Mouse (Mus musculus): ENCODE measurements around the gene 4930572O03Rik.

4930572O03Rik gene

DNA sequence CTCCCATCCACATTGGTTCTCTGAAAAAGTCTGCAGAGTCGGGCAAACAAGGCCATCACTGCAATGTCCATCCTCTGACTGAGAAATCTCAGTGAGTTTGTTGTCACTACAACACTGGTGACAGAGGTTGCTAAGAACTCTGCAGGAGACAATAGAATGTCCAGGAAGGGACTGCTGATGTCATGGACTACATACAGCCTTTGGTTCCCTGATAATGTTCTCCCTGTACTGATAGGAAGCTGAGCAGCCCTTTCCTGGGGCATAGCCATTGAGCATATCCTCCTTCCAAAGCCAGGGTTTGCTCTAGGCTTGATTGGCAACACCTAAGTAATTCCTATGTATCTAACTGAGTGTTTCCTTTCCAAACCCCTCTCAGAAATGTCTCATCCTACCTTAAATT is at the start of gene 4930572O03Rik:
4930572O03Rik (minus strand) TSS at position 101 of the 400 bp plus-strand sequence.
- 66% methylated on average over 1 of the region's 1 CpGs for WGBS

DNA sequence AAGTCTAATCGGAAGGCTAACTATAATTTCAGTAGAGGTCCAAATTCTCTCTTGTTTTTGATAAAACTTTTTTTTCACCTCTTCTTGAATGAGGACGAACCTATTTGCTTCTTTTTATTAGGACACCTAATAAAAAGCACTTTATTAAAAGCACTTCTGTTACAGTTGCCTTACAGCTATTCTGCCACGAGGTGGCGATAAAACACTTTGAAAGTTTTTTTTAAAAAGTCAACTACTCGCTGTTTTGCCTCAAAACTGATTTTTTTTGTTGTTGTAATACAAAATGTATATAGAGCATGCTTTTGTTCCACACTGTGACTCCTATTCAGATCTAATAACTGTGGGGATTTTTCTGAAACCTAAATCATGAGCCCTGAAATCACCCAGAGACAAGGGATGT is 46.0 kb upstream of the 4930572O03Rik start:
- 28% methylated on average over 5 of the region's 5 CpGs for WGBS

DNA sequence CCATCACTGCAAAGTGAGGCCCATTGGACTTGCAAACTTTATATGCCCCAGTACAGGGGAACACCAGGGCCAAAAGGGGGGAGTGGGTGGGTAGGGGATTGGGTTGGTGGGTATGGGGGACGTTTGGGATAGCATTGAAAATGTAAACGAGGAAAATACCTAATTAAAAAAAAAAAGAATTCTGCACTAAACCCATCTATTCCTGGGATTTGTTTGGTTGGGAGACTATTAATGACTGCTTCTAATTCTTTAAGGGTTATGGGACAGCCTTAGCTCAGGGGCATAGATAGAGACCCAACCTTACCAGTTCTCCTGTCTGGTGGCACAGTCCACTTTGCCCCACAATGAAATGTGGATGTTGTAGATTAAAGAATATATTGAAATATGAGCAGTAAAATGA is 40.9 kb upstream of the 4930572O03Rik start:
- WGBS = 36% methylated on average over 2 of the region's 2 CpGs

DNA sequence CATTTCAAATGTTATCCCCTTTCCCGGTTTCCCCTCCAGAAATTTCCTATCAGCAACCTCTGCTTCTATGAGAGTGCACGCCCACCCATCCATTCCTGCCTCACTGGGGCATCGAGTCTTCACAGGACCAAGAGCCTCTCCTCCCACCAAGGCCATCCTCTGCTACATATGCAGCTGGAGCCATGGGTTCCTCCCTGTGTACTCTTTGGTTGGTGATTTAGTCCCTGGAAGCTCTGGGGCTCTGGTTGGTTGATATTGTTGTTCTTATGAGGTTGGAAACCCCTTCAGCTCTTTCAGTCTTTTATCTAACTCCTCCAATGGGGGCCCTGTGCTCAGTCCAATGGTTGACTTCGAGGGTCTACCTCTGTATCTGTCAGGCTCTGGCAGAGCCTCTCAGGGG is 35.0 kb upstream of the 4930572O03Rik start:
- WGBS = 74% methylated on average over 4 of the region's 4 CpGs

DNA sequence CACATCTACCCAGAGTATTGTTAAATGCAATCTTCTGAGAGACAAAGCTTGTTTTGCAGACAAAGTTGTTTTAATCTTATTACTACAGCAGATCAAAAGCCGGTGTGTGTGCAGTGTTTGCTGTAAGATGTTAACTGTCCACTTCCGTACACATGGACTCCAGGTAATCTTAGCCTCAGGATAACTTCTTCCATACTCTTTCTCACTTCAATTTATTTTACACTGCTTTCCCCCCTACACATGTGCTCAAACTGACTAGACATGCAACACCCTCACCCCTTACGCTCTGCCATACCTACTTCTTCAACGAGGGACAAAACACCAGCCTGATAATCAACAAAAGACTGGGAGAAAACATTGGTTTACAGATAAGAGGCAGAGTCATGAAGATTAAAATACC is 34.0 kb upstream of the 4930572O03Rik start:
- WGBS = 82% methylated on average over 4 of the region's 4 CpGs

DNA sequence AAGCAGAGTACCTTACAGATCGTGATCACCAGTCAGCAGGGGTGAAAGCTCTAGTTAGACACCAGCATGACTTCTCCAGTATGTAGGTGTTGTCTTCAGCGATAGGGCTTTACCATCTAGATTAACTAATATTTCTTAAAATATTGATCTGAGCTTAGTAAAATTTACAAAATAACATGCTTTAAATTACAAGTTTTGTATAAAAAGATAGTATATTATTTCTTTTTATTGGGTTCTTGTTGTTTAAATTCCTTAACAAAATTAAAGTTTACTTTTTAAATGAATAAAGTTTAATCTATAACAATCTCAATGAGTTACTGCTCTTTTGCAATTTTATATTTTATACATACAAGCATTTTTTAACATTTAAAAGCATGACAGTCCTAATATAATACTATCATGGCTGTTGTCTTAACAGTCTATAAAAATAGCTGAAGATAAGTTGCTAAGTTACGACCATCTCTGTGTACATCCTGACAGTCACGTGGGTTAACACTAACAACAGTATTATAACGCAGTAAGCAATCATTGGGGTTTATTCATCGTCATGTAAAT is 32.9 kb upstream of the 4930572O03Rik start:
- 69% methylated on average over 6 of the region's 6 CpGs for WGBS

DNA sequence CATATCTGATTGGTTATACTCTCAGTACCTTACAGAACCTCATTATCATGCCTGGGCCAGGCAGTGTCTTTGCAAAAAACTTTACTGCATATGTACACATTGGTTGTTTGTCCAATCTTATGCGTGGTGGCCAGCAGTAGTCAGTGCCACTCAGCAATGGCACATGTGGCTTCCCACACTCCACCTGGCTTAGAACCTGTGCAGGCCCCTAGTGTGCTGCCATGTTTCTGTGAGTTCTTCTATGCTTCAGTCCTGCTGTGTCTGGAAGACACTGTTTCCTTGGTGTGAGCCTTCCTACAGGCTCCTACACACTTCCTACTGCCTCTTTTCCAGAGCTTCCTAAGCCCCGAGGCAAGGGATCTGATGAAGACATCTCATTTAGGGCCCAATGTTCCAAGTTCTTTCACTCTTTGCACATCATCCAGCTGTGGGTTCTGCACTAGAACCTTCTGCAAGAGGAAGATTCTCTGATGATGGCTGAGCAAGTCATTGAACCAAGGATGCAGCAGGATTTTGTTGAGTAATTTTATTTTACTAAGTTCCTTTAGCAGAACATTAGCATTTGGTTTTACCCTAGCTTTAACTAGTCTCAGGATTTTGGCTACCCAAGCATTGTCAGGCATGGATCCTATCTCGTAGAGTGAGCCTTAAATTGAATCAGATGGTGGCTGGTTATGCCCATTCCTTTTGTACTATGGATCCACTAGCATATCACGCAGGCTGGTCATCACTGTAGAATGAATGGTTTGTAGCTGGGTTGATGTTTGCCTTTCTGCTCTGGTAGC is 32.2 kb upstream of the 4930572O03Rik start:
- WGBS = 65% methylated on average over 4 of the region's 4 CpGs

DNA sequence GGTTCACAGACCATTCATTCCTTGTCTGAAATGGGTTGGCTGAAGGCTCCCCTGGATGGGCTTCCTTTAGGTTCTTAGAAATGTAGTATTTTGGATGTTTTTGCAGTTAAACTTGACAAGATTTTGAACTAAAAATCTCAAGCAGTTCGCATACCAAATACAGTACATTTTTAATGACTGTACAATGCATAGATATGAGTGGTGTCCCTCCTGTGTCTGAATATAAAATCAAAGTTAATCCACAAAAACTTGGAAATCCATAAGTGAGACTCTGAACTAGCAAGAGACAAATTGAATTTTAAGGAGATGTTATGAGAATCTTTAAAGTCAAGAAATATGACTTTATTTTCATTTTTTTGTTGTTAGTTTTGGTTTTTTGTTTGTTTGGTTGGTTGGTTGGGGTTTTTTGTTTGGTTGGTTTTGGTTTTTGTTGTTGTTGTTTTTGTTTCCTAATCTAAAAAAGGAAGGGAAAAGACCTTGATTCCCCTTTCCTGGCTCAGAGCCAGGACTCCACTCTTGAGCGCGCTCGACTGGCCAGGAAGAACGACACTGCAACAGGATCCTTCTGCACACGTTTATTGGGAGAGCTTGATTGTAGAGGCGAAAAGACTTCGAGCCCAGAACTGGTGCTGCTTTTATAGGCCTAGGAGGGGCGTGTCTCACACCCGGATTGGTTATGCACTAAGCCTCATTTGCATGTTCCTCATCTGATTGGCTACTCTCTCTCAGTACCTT is 24.6 kb upstream of the 4930572O03Rik start:
- 77% methylated on average over 8 of the region's 10 CpGs for WGBS

DNA sequence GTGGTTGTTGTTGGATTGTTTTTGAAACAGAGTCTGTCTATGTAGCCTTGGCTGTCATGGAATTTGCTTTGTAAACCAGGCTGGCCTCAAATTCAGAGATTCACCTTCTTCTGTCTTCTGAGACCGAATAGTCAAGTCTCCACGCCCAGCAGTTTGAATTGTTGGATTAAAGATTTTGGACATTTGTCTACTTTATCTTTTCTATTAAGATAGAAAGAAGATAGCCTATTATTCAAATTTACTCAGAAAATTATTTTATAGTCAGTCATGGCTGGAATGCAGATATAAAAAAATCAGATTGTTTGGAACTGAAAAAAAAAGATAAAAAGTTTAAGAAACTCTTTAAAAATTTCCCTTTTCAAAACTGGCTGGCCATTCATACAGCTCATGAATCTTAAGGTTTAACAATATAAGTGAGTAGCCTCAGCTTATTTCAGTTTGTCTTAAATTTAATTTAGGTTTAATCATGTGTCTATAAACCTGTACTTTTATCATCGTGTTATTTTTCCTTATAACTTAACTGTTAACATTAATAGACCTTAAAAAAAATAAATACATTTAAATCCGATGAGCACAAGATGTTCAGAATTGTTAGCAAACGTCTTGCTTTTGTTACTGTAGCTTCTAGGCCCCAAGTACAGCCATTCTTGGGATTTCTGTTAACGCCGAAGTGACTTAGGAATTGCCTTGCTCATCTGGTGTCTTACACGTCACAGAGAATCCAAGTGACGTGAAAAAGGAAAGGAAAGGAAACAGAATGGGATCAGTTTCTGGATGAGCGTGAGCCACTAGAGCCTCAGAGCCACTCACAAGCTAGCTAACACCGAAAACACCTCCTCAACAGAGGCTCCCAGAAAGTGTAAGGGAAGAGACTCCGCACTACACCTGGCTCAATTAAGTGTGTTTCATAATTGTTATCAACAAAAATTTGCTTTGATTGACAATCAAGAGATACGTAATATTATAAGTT is 23.4 kb upstream of the 4930572O03Rik start:
- 65% methylated on average over 13 of the region's 13 CpGs for WGBS

DNA sequence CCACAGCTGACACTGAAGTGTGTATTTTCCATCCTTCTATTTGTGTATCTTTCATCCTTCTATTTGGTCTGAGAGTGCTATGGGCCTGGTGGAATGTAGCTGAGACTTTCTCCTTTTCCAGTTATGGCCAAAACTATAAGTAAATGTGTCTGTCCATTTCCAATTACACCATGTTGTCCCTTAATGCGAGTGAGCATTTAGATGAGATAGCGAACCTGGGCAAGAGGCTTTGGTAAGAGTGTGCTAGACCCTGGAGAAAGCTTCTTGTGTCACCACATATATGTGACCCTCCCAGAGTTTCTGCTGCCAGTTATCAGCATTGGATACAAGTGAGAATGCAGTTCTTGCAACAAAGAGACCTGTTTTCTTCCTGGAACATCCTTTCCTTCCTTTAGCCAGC is 22.0 kb upstream of the 4930572O03Rik start:
- WGBS = 70% methylated on average over 2 of the region's 2 CpGs

DNA sequence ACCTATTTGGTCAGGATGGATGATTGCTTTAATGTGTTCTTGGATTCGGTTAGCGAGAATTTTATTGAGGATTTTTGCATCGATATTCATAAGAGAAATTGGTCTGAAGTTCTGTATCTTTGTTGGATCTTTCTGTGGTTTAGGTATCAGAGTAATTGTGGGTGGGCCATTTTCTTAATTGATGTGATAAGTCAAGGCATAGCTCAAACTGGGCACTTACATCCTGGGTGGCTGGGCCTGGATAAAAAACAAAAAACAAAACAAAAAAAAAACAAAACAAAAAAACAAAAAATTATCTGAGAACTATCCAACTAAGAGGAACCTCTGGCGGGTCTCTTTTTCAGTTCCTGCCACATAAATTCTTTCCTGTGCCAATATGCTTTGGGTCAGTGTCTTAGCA is 20.9 kb upstream of the 4930572O03Rik start:
- whole genome bisulfite sequencing = 87% methylated on average over 4 of the region's 4 CpGs

DNA sequence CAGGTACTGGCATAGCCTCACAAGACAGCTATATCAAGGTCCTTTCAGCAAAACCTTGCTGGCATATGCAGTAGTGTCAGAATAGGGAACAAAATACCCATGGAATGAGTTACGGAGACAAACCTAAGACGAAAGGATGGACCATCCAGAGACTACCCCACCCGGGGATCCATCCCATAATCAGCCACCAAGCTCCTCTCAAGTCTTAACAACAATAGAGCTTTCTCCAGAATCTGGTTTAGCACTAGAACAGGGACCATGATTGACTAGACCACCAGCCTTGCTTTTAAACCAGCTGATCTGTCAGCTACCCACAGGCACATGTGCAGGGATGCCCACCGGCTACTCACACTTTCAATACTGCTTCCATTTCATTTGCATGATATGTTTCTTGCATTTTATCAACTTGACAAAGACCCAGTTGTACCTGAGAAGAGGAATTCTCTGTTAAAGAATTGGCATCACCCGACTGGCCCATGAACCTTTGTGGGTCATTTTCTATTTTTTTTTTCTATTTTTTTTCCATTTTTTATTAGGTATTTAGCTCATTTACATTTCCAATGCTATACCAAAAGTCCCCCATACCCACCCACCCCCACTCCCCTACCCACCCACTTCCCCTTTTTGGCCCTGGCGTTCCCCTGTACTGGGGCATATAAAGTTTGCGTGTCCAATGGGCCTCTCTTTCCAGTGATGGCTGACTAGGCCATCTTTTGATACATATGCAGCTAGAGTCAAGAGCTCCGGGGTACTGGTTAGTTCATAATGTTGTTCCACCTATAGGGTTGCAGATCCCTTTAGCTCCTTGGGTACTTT is 17.8 kb upstream of the 4930572O03Rik start:
- WGBS = 90% methylated on average over 5 of the region's 8 CpGs

DNA sequence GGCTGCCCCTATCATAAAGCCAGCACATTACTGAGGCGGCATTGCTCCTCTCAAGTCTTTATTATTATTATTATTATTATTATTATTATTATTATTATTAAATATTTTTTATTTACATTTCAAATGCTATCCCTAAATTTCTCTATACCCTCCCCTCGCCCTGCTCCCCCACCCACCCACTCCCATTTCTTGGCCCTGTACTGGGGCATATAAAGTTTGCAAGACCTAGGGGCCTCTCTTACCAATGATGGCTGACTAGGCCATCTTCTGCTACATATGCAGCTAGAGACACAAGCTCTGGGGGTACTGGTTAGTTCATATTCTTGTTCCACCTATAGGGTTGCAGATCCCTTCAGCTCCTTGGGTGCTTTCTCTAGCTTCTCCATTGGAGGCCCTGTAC is 17.1 kb upstream of the 4930572O03Rik start:
- 79% methylated on average over 2 of the region's 2 CpGs for WGBS

DNA sequence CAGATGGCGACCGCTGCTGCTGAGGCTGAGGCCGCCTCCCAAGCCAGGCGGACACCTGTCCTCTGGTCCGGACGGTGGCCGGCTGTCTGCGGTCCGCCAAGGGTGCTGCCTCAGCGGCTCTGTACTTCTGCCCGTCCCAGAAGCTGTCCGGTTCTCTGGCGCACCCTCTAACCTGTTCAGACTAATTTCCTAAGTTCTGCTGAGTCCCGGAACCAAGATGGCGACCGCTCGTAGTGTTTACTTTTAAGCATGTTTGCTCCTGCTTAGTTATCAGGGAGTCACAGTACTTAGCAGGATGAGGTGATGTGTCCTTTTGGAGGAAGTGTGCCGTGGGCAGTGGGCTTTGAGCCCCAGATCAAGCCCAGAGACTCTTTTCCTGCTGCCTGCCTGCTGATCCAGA is 13.9 kb upstream of the 4930572O03Rik start:
- 89% methylated on average over 14 of the region's 18 CpGs for WGBS

DNA sequence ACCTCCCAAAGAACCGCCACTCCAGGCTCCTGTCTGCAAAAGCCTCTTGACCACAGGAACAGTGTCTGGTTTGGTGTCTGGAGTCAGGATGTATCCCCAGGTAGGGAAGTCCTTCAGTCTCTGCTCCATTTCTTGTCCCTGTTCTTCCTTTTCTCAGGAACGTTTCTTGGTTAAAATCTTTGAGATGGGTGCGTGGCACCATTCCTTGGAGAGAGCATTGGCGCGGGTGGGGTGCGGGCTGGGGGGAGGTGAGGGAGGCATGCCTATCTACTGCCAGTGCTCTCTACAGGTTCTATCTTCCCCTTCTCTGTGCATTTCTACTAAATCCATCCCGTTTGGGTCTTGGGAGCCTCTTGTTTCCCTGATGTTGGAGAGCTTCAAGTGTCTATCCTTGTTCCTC is 7.0 kb upstream of the 4930572O03Rik start:
- 75% methylated on average over 7 of the region's 7 CpGs for WGBS

DNA sequence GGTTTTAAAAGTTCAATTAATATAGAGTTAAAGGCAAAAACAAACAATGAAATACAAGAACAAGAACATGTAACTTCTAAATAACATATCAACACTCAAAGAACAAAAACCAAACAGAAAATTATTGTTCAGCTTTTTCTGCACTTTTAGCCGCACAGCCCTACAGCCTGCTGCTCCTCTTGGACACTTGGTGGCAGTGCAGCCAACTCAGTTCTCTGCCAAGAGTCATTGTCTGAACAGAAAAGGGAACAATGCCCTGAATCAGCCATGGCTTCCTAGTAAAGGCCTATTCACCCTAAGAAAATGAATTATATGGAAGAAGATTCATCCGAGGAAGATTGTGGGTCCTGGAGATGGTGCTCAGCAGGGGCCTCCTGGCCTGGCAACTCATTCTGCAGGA is 4.5 kb downstream of the 4930572O03Rik start:
- 64% methylated on average over 2 of the region's 2 CpGs for WGBS

DNA sequence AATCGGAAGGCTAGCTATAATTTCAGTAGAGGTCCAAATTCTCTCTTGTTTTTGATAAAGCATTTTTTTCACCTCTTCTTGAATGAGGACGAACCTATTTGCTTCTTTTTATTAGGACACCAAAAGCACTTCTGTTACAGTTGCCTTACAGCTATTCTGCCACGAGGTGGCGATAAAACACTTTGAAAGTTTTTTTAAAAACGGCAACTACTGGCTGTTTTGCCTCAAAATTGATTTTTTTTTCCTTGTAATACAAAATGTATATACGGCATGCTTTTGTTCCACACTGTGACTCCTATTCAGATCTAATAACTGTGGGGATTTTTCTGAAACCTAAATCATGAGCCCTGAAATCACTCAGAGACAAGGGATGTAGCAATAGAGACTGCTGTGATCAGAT is 11.2 kb downstream of the 4930572O03Rik start:
- 28% methylated on average over 6 of the region's 6 CpGs for WGBS

DNA sequence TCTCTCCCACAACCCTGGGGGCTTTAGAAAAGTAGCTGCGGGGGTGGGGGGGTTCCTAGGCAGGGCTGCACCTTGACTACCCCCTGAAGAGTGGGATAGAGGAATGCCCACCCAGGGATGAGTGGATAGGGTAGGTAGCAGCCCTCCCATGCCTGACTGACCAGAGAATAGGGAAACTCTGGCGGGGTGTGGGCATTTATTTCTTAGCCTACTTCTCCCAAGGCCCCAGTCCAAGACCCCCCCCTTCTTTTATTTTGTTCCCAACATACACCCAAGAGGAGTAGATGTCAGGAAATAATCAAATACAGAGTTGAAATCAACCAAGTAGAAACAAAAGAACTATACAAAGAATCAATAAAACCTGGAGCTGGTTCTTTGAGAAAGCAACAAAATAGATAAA is 19.2 kb downstream of the 4930572O03Rik start:
- 62% methylated on average over 2 of the region's 2 CpGs for WGBS

DNA sequence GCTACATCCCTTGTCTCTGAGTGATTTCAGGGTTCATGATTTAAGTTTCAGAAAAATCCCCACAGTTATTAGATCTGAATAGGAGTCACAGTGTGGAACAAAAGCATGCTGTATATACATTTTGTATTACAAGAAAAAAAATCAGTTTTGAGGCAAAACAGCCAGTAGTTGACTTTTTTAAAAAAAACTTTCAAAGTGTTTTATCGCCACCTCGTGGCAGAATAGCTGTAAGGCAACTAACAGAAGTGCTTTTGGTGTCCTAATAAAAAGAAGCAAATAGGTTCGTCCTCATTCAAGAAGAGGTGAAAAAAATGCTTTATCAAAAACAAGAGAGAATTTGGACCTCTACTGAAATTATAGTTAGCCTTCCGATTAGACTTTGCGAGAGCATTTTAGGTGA is 26.8 kb downstream of the 4930572O03Rik start:
- WGBS = 29% methylated on average over 5 of the region's 5 CpGs

DNA sequence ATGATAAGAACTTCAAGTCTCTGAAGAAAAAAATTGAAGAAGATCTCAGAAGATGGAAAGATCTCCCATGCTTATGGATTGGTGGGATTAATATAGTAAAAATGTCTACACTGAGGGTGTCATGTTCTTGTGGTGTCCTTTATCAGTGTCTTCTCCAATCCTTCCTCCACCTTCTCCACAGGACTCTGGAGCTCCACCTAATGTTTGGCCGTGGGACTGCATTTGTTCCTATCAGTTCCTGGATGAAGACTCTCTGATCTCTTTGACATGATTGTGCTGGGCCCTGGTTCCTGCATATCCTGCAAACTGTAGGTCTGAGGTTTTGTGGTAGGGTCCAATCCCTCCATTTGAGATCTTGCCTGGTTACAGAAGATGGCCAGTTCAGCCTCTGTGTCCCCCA is 28.7 kb downstream of the 4930572O03Rik start:
- WGBS = 24% methylated on average over 1 of the region's 1 CpGs

DNA sequence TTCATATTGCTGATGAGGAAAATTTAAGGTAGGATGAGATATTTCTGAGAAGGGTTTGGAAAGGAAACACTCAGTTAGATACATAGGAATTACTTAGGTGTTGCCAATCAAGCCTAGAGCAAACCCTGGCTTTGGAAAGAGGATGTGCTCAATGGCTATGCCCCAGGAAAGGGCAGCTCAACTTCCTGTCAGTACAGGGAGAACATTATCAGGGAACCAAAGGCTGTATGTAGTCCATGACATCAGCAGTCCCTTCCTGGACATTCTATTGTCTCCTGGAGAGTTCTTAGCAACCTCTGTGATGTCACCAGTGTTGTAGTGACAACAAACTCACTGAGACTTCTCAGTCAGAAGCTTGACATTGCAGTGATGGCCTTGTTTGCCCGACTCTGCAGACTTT is 38.1 kb downstream of the 4930572O03Rik start, which contains the start of gene Speer4d:
Speer4d (plus strand) TSS at position 301 of the 400 bp plus-strand sequence.
- WGBS = 56% methylated on average over 1 of the region's 1 CpGs
